Mouse (Mus musculus): Measurements from ENCODE around the gene Ift46. TPM values are rescaled to one million over a fixed set of nuclear protein-coding genes. Genes with fewer than 3 reads are reported as not detected.

Gene Ift46
- polyA plus RNA-seq (2011; ENCODE audit: insufficient read depth, insufficient read length, low replicate concordance, missing spikeins): 9.6 and 42.2 TPM in 2 replicates

GRCm38 (mm10) chr9:44767101-44768028 is at the start of gene Ift46, which contains the start of gene Arcn1:
Ift46 (plus strand) TSS chr9:44767908.
Arcn1 (minus strand) TSS chr9:44767845.
- no peaks in the 10 kb centered on the region; the same call in 1 of the 2 replicates for H3K4me1 ChIP-seq (ENCODE audit: control insufficient read depth, insufficient read depth, low read length)
- H3K4me3 ChIP-seq (replicated peaks; ENCODE audit: control insufficient read depth, low read depth, low read length): peak within 1 kb of the TSS; percentile 75
- WGBS: under 1% methylated on average over 82 of the region's 82 CpGs
- peak within 1 kb of the TSS; percentile 94 for H3K27ac ChIP-seq (ENCODE audit: control insufficient read depth, insufficient read depth, low read depth, low read length, poor library complexity)
- no peak for TF ChIP-seq CTCF (IDR thresholded peaks at IDR 0.05; ENCODE audit: control insufficient read depth, insufficient read depth, low read length)
- peak; percentile 84; the same call in 1 of the 2 replicates for TF ChIP-seq POLR2A (IDR thresholded peaks at IDR 0.05; ENCODE audit: borderline replicate concordance, control insufficient read depth, low read depth, low read length)

GRCm38 (mm10) chr9:44718937-44719631 is 48.6 kb upstream of the Ift46 start:
- 74% methylated on average over 12 of the region's 12 CpGs for WGBS
- peaks cover 1% of the 10 kb centered on the region; the same call in 1 of the 2 replicates for H3K4me1 ChIP-seq (ENCODE audit: control insufficient read depth, insufficient read depth, low read length)

DNA sequence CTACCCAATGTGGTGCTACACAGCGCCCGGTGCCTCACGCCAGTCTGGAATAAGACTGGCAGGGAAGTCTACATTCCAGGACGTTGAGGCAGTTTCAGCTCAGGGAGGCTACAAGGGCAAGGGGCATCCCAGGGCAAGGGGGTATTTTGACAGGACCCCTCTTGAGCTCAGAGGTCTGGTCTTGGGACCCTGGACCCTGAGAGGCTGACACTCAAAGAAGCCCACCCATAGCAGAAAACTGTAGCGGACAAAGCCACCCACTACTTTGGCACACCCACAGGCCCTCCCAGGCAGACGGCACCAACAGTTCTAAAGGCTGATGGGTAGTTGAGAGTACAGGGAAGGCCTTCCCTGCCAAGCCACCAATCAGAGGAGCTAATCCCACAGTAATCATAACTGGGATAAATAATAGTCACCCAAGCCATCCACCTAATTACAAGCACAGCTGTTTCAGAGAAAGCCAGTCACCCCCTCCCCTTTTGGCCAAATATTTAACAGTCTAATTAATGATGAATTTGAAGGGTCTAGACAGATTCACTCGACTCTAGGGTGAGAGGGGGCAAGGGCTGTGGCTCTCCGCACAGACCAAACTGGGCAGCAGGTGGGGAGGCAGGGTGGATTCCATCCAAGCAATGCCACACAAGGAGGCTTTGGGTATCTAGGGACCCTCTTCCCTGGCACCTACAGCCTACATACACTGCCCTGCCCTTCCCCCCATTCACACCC is 47.9 kb upstream of the Ift46 start:
- H3K4me1 ChIP-seq (ENCODE audit: control insufficient read depth, insufficient read depth, low read length): peaks cover 1% of the 10 kb centered on the region; the same call in 1 of the 2 replicates
- WGBS: 83% methylated on average over 8 of the region's 8 CpGs
- H3K27ac ChIP-seq (ENCODE audit: control insufficient read depth, insufficient read depth, low read depth, low read length, poor library complexity): no peak overlapping the region
- H3K4me3 ChIP-seq (replicated peaks; ENCODE audit: control insufficient read depth, low read depth, low read length): no peak overlapping the region
- TF ChIP-seq CTCF (IDR thresholded peaks at IDR 0.05; ENCODE audit: control insufficient read depth, insufficient read depth, low read length) (no peak), POLR2A (IDR thresholded peaks at IDR 0.05; ENCODE audit: borderline replicate concordance, control insufficient read depth, low read depth, low read length) (no peak)

More at GRCm38 (mm10) chr9:44718937-44719631, 48.6 kb upstream of the Ift46 start:
- TF ChIP-seq POLR2A (IDR thresholded peaks at IDR 0.05; ENCODE audit: borderline replicate concordance, control insufficient read depth, low read depth, low read length): no peak
- TF ChIP-seq CTCF (IDR thresholded peaks at IDR 0.05; ENCODE audit: control insufficient read depth, insufficient read depth, low read length): no peak
- Histone ChIP-seq H3K27ac (ENCODE audit: control insufficient read depth, insufficient read depth, low read depth, low read length, poor library complexity) (no peak overlapping the region), H3K4me3 (replicated peaks; ENCODE audit: control insufficient read depth, low read depth, low read length) (no peak overlapping the region)

DNA sequence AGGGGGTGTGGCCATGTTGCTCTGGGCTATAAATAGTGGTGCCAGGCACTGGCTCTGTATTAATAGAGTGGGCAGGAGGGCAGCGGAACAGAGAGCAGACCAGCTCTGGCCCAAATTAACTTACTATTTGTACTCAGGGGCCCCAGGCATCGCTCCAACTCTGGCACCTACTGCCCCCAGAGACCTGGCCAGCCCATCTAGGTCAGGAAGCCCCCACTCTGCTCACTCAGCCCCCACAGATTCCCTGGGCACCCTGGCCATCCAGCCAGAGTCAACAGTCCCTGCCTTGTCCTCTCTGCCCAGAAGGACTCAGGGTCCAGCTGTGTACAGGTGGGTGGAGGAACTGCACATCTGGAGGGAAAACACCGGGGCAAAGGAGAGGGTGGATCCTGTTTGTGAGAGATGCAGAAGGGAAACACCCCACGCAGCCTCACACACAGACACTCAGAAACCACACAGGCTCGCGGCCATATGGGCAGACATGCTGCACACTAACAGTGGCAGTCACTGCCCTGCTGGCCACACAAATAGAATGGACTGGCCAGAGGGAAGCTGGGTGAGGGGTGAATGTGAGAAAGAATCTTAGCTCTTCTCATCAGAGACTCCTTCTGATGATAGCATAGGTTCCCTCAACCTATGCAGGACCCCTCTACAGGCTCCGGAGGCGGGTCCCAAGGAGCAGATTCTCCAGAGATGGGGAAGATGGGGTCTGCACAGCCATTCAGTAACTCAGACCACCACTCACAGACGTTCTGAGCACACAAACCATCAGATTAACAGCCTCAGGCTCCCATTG is 47.2 kb upstream of the Ift46 start:
- 17% methylated on average over 9 of the region's 9 CpGs for WGBS
- peaks cover 1% of the 10 kb centered on the region; the same call in 1 of the 2 replicates for H3K4me1 ChIP-seq (ENCODE audit: control insufficient read depth, insufficient read depth, low read length)
- peak overlapping the region; percentile 13; the same call in 1 of the 2 replicates for H3K27ac ChIP-seq (ENCODE audit: control insufficient read depth, insufficient read depth, low read depth, low read length, poor library complexity)
- TF ChIP-seq CTCF (IDR thresholded peaks at IDR 0.05; ENCODE audit: control insufficient read depth, insufficient read depth, low read length) (no peak), POLR2A (IDR thresholded peaks at IDR 0.05; ENCODE audit: borderline replicate concordance, control insufficient read depth, low read depth, low read length) (no peak)
- peak overlapping the region; percentile 42 for H3K4me3 ChIP-seq (replicated peaks; ENCODE audit: control insufficient read depth, low read depth, low read length)

DNA sequence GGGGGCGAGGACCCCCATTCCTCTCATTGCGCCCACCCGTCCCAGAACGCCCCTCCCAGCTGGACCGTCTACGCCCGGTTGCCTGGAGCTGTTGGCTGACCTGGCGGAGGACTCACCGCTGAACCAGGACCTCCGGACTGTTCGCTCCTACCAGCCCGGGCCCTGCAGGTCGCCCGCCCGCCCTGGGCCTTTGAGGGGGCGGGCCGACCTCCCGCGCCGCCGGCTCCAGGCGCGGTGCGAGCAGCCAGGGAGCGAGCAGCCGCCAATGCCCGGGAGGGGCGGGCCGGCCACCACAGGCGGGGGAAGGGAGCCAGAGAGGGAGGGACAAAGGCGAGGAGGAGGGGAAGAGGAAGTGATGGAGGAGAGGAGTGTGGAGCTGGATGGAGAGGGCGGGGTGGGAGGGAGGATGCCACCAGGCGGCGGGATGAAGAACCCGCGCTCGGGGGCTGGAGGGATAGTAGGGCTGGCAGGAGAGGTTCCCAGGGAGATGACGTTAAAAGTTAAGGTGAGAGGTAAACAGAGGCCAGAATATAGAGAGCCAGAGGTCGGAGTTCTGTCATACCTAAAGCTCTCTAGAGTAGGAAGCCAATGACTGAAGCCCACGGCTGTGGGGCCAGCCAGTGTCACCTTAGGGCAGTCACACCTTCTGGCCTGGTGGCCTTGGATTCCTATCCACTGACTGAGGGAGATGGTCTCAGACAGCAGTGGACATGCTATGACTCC is 46.4 kb upstream of the Ift46 start:
- TF ChIP-seq POLR2A (IDR thresholded peaks at IDR 0.05; ENCODE audit: borderline replicate concordance, control insufficient read depth, low read depth, low read length) (no peak), CTCF (IDR thresholded peaks at IDR 0.05; ENCODE audit: control insufficient read depth, insufficient read depth, low read length) (no peak)
- WGBS: under 1% methylated on average over 40 of the region's 40 CpGs
- Histone ChIP-seq H3K4me1 (ENCODE audit: control insufficient read depth, insufficient read depth, low read length) (peaks cover 1% of the 10 kb centered on the region; the same call in 1 of the 2 replicates), H3K27ac (ENCODE audit: control insufficient read depth, insufficient read depth, low read depth, low read length, poor library complexity) (peak overlapping the region; percentile 13; the same call in 1 of the 2 replicates), H3K4me3 (replicated peaks; ENCODE audit: control insufficient read depth, low read depth, low read length) (peak overlapping the region; percentile 42)

GRCm38 (mm10) chr9:44721877-44722186 is 45.9 kb upstream of the Ift46 start:
- Histone ChIP-seq H3K4me3 (replicated peaks; ENCODE audit: control insufficient read depth, low read depth, low read length) (no peak overlapping the region), H3K27ac (ENCODE audit: control insufficient read depth, insufficient read depth, low read depth, low read length, poor library complexity) (no peak overlapping the region), H3K4me1 (ENCODE audit: control insufficient read depth, insufficient read depth, low read length) (peaks cover 1% of the 10 kb centered on the region; the same call in 1 of the 2 replicates)
- TF ChIP-seq CTCF (IDR thresholded peaks at IDR 0.05; ENCODE audit: control insufficient read depth, insufficient read depth, low read length) (no peak), POLR2A (IDR thresholded peaks at IDR 0.05; ENCODE audit: borderline replicate concordance, control insufficient read depth, low read depth, low read length) (no peak)
- 84% methylated on average over 3 of the region's 3 CpGs for WGBS
